Mouse (Mus musculus) CH12.LX (cell line): ENCODE data around the gene Ikzf4.

Experiments used
- CTCF ChIP-seq, 2 experiments: IDR thresholded peaks in 1 of 2; conservative IDR thresholded peaks in 1 of 2; 2 replicates each; pipeline ENCODE4 v1.5.1; 2011 to 2012; ENCODE audit warnings: low read depth in 2 of 2, low read length in 2 of 2, improper control_type of control experiment in 1 of 2, inconsistent platforms in 1 of 2, mild to moderate bottlenecking in 1 of 2, moderate library complexity in 1 of 2
- EP300 ChIP-seq: IDR thresholded peaks from 2 replicates; pipeline ENCODE4 v1.6.1; 2011; ENCODE audit warnings: low read length, improper control_type of control experiment
- ETS1 ChIP-seq: conservative IDR thresholded peaks from 2 replicates; pipeline ENCODE4 v1.6.1; 2012; ENCODE audit warnings: low read depth, mild to moderate bottlenecking, inconsistent platforms, low read length, improper control_type of control experiment, moderate library complexity
- GABPA ChIP-seq: IDR thresholded peaks from 2 replicates; pipeline ENCODE4 v1.6.1; 2012; ENCODE audit warnings: low read depth, low read length, improper control_type of control experiment, inconsistent platforms; ENCODE audit not compliant: insufficient replicate concordance
- MXI1 ChIP-seq: IDR thresholded peaks from 2 replicates; pipeline ENCODE4 v1.6.1; 2011; ENCODE audit warnings: mild to moderate bottlenecking, low read depth, low read length, improper control_type of control experiment
- PAX5 ChIP-seq: IDR thresholded peaks from 2 replicates; pipeline ENCODE4 v1.6.1; 2012; ENCODE audit warnings: low read length, inconsistent platforms, mixed read lengths
- POLR2A ChIP-seq: IDR thresholded peaks from 2 replicates; pipeline ENCODE4 v1.6.1; 2011; ENCODE audit warnings: low read depth, mild to moderate bottlenecking, improper control_type of control experiment, low read length
- RCOR1 ChIP-seq: conservative IDR thresholded peaks from 2 replicates; pipeline ENCODE4 v1.6.1; 2012; ENCODE audit warnings: low read depth, mild to moderate bottlenecking, inconsistent platforms, low read length, improper control_type of control experiment
- SIN3A ChIP-seq: IDR thresholded peaks from 2 replicates; pipeline ENCODE4 v1.6.1; 2012; ENCODE audit warnings: low read length, improper control_type of control experiment, inconsistent platforms
- UBTF ChIP-seq: IDR thresholded peaks from 2 replicates; pipeline ENCODE4 v1.6.1; 2012; ENCODE audit warnings: low read depth, mild to moderate bottlenecking, inconsistent platforms, low read length, improper control_type of control experiment, moderate library complexity
- USF1 ChIP-seq: IDR thresholded peaks from 2 replicates; pipeline ENCODE4 v1.6.1; 2014; ENCODE audit warnings: low read depth, mild to moderate bottlenecking, inconsistent platforms, low read length, improper control_type of control experiment
- ZC3H11A ChIP-seq: IDR thresholded peaks from 2 replicates; pipeline ENCODE4 v1.6.1; 2012; ENCODE audit warnings: low read depth, mild to moderate bottlenecking, inconsistent platforms, low read length, improper control_type of control experiment

GRCm38 (mm10) chr10:128592797-128593196 lies 53.0 kb downstream of the Ikzf4 start:
- TF ChIP-seq CTCF (conservative IDR thresholded peaks at IDR 0.05 in 1 of 2, IDR thresholded peaks at IDR 0.05 in 1 of 2; ENCODE audit: low read depth in 2 of 2, low read length in 2 of 2) (no peak), GABPA (no peak), ETS1 (no peak), POLR2A (no peak), EP300 (no peak), ZC3H11A (no peak), UBTF (no peak), PAX5 (no peak), RCOR1 (no peak), USF1 (no peak), MXI1 (no peak), SIN3A (no peak)
